In the genomic region with DNA sequence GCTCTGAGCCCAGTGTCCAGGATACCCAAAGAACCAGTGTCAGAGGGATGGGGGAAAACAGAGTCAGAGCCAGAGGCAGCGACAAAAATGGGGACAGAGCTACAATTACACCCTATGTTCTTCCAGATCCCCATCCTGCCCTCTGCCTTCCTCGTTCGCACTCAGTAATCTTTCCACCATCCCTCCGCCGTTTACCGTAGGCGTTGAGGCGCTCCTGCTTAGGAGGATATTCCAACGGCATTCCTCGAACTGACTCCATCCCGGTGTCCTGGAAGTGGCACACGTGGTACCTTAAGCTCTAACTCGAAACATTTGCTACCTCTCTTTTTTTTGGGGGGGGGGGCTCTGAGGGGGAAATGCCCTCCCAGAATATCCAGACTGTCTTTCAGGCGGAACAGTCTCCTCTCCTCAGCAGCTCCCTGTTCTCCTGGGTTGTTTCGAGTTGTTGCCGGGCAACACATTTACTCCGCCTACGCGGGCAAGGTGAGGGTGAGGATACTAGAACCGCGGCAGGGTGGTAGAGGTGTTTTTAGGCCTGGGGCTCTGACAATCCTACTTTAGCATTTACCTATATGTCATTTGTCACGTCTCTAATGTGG, we compare ENCODE assay signal across 9 mouse cellular contexts. TPM values are rescaled to one million over a fixed set of nuclear protein-coding genes. Genes with fewer than 3 reads are reported as not detected.
DNase-seq lines count a peak whose midpoint lies in the region; ATAC-seq and TF ChIP-seq lines count a peak whose summit lies in the region.
"Had no signal": no experiment of that assay in that cellular context is flagged by ENCODE, and none has a peak within 500 bp of the region (broad histone marks: within the 10 kb centered on the region; RNA-seq: fewer than 3 reads in every experiment).

No protein-coding gene starts in this region.

- peak overlapping the region; percentile 97 for H3K4me2 ChIP-seq in intestine, embryonic 16.5 days (ENCODE audit: low read depth, low read length)

- TF ChIP-seq POLR2A in lung, adult 2 months (IDR thresholded peaks at IDR 0.05; ENCODE audit: borderline replicate concordance, extremely low read depth, low read depth, low read length), result no peak; the same call in 1 of the 2 replicates

- DNase-seq in lung, adult 2 months, result no peak
- DNase-seq in lung, postnatal 25 days (ENCODE audit: low spot score), result no peak
- peak; percentile 65 for DNase-seq in embryonic facial prominence, embryonic 10.5 days (ENCODE audit: low spot score)
- peak; percentile 35 for DNase-seq in retina, embryonic 14.5 days (ENCODE audit: low spot score)
- no peak for DNase-seq in urinary bladder, postnatal 14 days (ENCODE audit: low spot score)
- DNase-seq in gastrocnemius, postnatal 36 days, result no peak
- no peak for DNase-seq in left cerebral cortex, adult 11 months (ENCODE audit: low spot score)

- peak overlapping the region; percentile 74 for H3K9ac ChIP-seq in intestine, embryonic 16.5 days (ENCODE audit: low read depth, low read length)

- TF ChIP-seq CTCF in lung, adult 2 months (IDR thresholded peaks at IDR 0.05; ENCODE audit: insufficient read depth, low read length), result no peak

- H3K9me3 ChIP-seq in embryonic facial prominence, embryonic 10.5 days, result peaks cover 3% of the 10 kb centered on the region; the same call in 1 of the 2 replicates
- H3K9me3 ChIP-seq in intestine, embryonic 16.5 days (ENCODE audit: control insufficient read depth, low read length), result no peaks in the 10 kb centered on the region

- peak overlapping the region; percentile 89 for H3K27ac ChIP-seq in embryonic facial prominence, embryonic 10.5 days (replicated peaks)
- H3K27ac ChIP-seq in intestine, embryonic 16.5 days (ENCODE audit: low read length), result no peak overlapping the region

- no peaks in the 10 kb centered on the region for H3K36me3 ChIP-seq in embryonic facial prominence, embryonic 10.5 days (replicated peaks)
- H3K36me3 ChIP-seq in intestine, embryonic 16.5 days (ENCODE audit: control insufficient read depth, insufficient read depth, low read length), result no peaks in the 10 kb centered on the region

- H3K27me3 ChIP-seq in embryonic facial prominence, embryonic 10.5 days (replicated peaks; ENCODE audit: low read depth, poor library complexity, severe bottlenecking), result peaks cover 70% of the 10 kb centered on the region
- H3K27me3 ChIP-seq in intestine, embryonic 16.5 days (replicated peaks; ENCODE audit: control insufficient read depth, insufficient read depth, low read length), result no peaks in the 10 kb centered on the region

- ATAC-seq in intestine, embryonic 16.5 days, result no peak; the same call in 1 of the 2 replicates

- intact Hi-C loops in gastrocnemius, postnatal 36 days (cut with DNase I), result no loop called here

- 19% methylated on average over 22 of the region's 22 CpGs for WGBS in lung, adult 2 months
- WGBS in embryonic facial prominence, embryonic 10.5 days, result 1% methylated on average over 22 of the region's 22 CpGs
- 4% methylated on average over 22 of the region's 22 CpGs for WGBS in intestine, embryonic 16.5 days

- H3K4me3 ChIP-seq in lung, adult 2 months (replicated peaks; ENCODE audit: extremely low read depth, low read depth, low read length), result peak overlapping the region; percentile 46
- peak overlapping the region; percentile 62 for H3K4me3 ChIP-seq in embryonic facial prominence, embryonic 10.5 days
- peak overlapping the region; percentile 60 for H3K4me3 ChIP-seq in intestine, embryonic 16.5 days (ENCODE audit: low read length)

- H3K4me1 ChIP-seq in lung, adult 2 months (ENCODE audit: control insufficient read depth, insufficient read depth, low read length), result peaks cover 9% of the 10 kb centered on the region; the same call in 1 of the 2 replicates
- peaks cover 48% of the 10 kb centered on the region for H3K4me1 ChIP-seq in embryonic facial prominence, embryonic 10.5 days
- peaks cover 11% of the 10 kb centered on the region for H3K4me1 ChIP-seq in intestine, embryonic 16.5 days (ENCODE audit: control insufficient read depth, insufficient read depth, low read length)

RNA-seq across cellular contexts. Expression of a gene that starts 4.5 kb away (rescaled TPM):
- polyA plus RNA-seq in lung, adult 2 months (2012; rRNA removed), result 14.0 and 14.1 TPM in 2 replicates
- polyA plus RNA-seq in embryonic facial prominence, embryonic 10.5 days (2016; fragmentation: Nextera tagmentation; extraction: Ambion mirVana), result 5.7 and 8.9 TPM in 2 replicates
- polyA plus RNA-seq in intestine, embryonic 16.5 days (2015; fragmentation: Nextera tagmentation; extraction: Ambion mirVana), result 12.7 and 15.3 TPM in 2 replicates
- 10 to 100 TPM; 66.0 to 66.5 TPM for total RNA-seq in gastrocnemius, postnatal 36 days (2021)

RNA-seq across cellular contexts. Expression of a gene that starts 9.7 kb away (rescaled TPM):
- polyA plus RNA-seq in lung, adult 2 months (2012; rRNA removed), result 40.8 and 50.3 TPM in 2 replicates
- 5.3 and 6.1 TPM in 2 replicates for polyA plus RNA-seq in embryonic facial prominence, embryonic 10.5 days (2016; fragmentation: Nextera tagmentation; extraction: Ambion mirVana)
- polyA plus RNA-seq in intestine, embryonic 16.5 days (2015; fragmentation: Nextera tagmentation; extraction: Ambion mirVana), result 0.21 TPM in 1 of 2 replicates, not detected in the other
- under 1 TPM in 1 of 2 experiments, not detected in 1; 0.37 TPM for total RNA-seq in gastrocnemius, postnatal 36 days (2021)
- total RNA-seq: common myeloid progenitor, adult 5-6 weeks had no signal

RNA-seq across cellular contexts. Expression of a gene that starts 42.5 kb away (rescaled TPM):
- polyA plus RNA-seq in lung, adult 2 months (2012; rRNA removed), result 7.2 and 11.7 TPM in 2 replicates
- polyA plus RNA-seq in embryonic facial prominence, embryonic 10.5 days (2016; fragmentation: Nextera tagmentation; extraction: Ambion mirVana), result 55.4 and 61.4 TPM in 2 replicates
- polyA plus RNA-seq in intestine, embryonic 16.5 days (2015; fragmentation: Nextera tagmentation; extraction: Ambion mirVana), result 62.5 and 70.3 TPM in 2 replicates
- 10 to 100 TPM; 21.9 to 22.4 TPM for total RNA-seq in gastrocnemius, postnatal 36 days (2021)

RNA-seq across cellular contexts. Expression of a gene that starts 42.7 kb away (rescaled TPM):
- 0.95 and 1.2 TPM in 2 replicates for polyA plus RNA-seq in lung, adult 2 months (2012; rRNA removed)
- 13.7 and 15.1 TPM in 2 replicates for polyA plus RNA-seq in embryonic facial prominence, embryonic 10.5 days (2016; fragmentation: Nextera tagmentation; extraction: Ambion mirVana)
- polyA plus RNA-seq in intestine, embryonic 16.5 days (2015; fragmentation: Nextera tagmentation; extraction: Ambion mirVana), result 4.0 TPM in 2 replicates
- under 1 TPM; 0.31 to 0.35 TPM for total RNA-seq in gastrocnemius, postnatal 36 days (2021)

Comparison
In these comparisons a context has a peak if more than half of its experiments do, and no peak if none do; other contexts are left out.
1. DNase-seq: peak in embryonic facial prominence, embryonic 10.5 days (single experiment) and retina, embryonic 14.5 days (single experiment); none in lung, adult 2 months (single experiment), lung, postnatal 25 days (single experiment), urinary bladder, postnatal 14 days (single experiment), gastrocnemius, postnatal 36 days (0 of 2) and left cerebral cortex, adult 11 months (single experiment).
2. Peak in every context shown above with its lines, with median percentiles within 50 percentile points of each other: H3K4me3 ChIP-seq.